In the genomic region with DNA sequence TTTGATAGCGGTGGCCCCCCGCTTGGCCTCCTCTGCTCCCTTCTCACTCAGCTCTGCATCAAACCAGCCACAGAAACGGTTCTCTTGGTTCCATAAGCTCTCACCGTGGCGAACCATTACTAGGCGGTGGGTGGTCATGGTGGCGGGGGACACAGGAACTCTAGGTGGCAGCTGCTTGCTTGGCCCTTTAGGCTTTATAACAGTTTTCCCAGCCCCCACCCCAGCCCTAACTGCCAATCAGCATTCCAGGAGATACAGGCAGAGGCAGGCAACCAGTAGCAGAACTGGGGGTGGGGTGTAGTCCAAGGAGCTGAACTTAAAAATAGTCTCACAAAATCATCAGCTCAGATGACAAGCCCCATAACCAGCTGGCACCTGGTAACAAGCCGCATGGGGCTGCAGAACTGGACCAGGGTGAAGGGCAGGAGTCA, we compare ENCODE assay signal across 9 mouse cellular contexts. TPM values are rescaled to one million over a fixed set of nuclear protein-coding genes. Genes with fewer than 3 reads are reported as not detected.
DNase-seq lines count a peak whose midpoint lies in the region; ATAC-seq and TF ChIP-seq lines count a peak whose summit lies in the region.
"Had no signal": no experiment of that assay in that cellular context is flagged by ENCODE, and none has a peak within 500 bp of the region (broad histone marks: within the 10 kb centered on the region; RNA-seq: fewer than 3 reads in every experiment).

Pgam2 (minus strand) TSS at position 183 of the 431 bp plus-strand sequence.

- H3K4me2 ChIP-seq in intestine, embryonic 16.5 days (ENCODE audit: low read depth, low read length): no peak within 1 kb of the TSS
- H3K4me2 ChIP-seq in myocyte (ENCODE audit: low read depth): peak within 1 kb of the TSS; percentile 60

- no peaks in the 10 kb centered on the region for H3K27me3 ChIP-seq in intestine, embryonic 16.5 days (replicated peaks; ENCODE audit: control insufficient read depth, insufficient read depth, low read length)
- H3K27me3 ChIP-seq in myocyte (ENCODE audit: control insufficient read depth, insufficient read depth, insufficient read length): no peaks in the 10 kb centered on the region

- H3ac ChIP-seq in myocyte (ENCODE audit: control insufficient read depth, insufficient read length): no peak within 1 kb of the TSS

- H3K4me3 ChIP-seq in ES-E14 (ENCODE audit: insufficient read depth in 1 of 2, low read depth in 1 of 2, low read length in 2 of 2, poor library complexity in 1 of 2, severe bottlenecking in 1 of 2): peak within 1 kb of the TSS; percentile 7 to 23; a peak in 2 of 4 replicates
- H3K4me3 ChIP-seq in intestine, embryonic 16.5 days (ENCODE audit: low read length): no peak within 1 kb of the TSS
- peak within 1 kb of the TSS; percentile 29 for H3K4me3 ChIP-seq in myocyte

- no peak for ATAC-seq in intestine, embryonic 16.5 days

- peak within 1 kb of the TSS; percentile 29; the same call in 1 of the 2 replicates for H3K9ac ChIP-seq in ES-E14 (ENCODE audit: insufficient read depth, low read depth, low read length, poor library complexity, severe bottlenecking)
- H3K9ac ChIP-seq in intestine, embryonic 16.5 days (ENCODE audit: low read depth, low read length): no peak within 1 kb of the TSS

- H3K4me1 ChIP-seq in ES-E14 (ENCODE audit: control insufficient read depth in 2 of 2, insufficient read depth in 2 of 2, low read length in 2 of 2, poor library complexity in 1 of 2): peaks cover 0 to 24% of the 10 kb centered on the region in 2 experiments; a peak in 2 of 4 replicates
- H3K4me1 ChIP-seq in intestine, embryonic 16.5 days (ENCODE audit: control insufficient read depth, insufficient read depth, low read length): peaks cover 17% of the 10 kb centered on the region

- H3K36me3 ChIP-seq in ES-E14 (ENCODE audit: control insufficient read depth, insufficient read depth, low read length, poor library complexity, severe bottlenecking) (peaks cover 21% of the 10 kb centered on the region), myocyte (ENCODE audit: control insufficient read depth, insufficient read depth) (no peaks in the 10 kb centered on the region)
- peaks cover 3% of the 10 kb centered on the region; the same call in 1 of the 2 replicates for H3K36me3 ChIP-seq in intestine, embryonic 16.5 days (ENCODE audit: control insufficient read depth, insufficient read depth, low read length)

- H3K79me2 ChIP-seq in myocyte (ENCODE audit: control insufficient read depth, insufficient read depth): no peaks in the 10 kb centered on the region

- in situ Hi-C loops in ES-E14 (cut with MboI; ENCODE audit: low sequenced_read_pairs in 2 of 2, unreplicated experiment in 2 of 2): no loop called here

- no peaks in the 10 kb centered on the region for H3K9me3 ChIP-seq in ES-E14 (ENCODE audit: control insufficient read depth, insufficient read depth, low read depth, low read length)
- H3K9me3 ChIP-seq in intestine, embryonic 16.5 days (ENCODE audit: control insufficient read depth, low read length): peaks cover 3% of the 10 kb centered on the region; the same call in 1 of the 2 replicates

- 48% methylated on average over 8 of the region's 8 CpGs for WGBS in intestine, embryonic 16.5 days

- H3K27ac ChIP-seq in ES-E14 (ENCODE audit: insufficient read depth, low read depth, low read length, poor library complexity, severe bottlenecking): no peak within 1 kb of the TSS; the same call in 1 of the 2 replicates
- peak within 1 kb of the TSS; percentile 58 for H3K27ac ChIP-seq in intestine, embryonic 16.5 days (ENCODE audit: low read length)

- peak; percentile 72 for TF ChIP-seq POLR2A in myocyte (IDR thresholded peaks at IDR 0.05; ENCODE audit: insufficient read length, low read depth)

- peak in 1 of 2 experiments; percentile 44 for DNase-seq in frontal cortex, adult 2 months (ENCODE audit: extremely low spot score in 1 of 2, low spot score in 1 of 2)
- DNase-seq in frontal cortex, postnatal 10 days (ENCODE audit: low spot score in 2 of 2): no peak
- DNase-seq in ES-E14 (ENCODE audit: low read depth, low spot score): no peak
- peak; percentile 71 to 80 for DNase-seq in gastrocnemius, adult 8-10 months (ENCODE audit: low spot score in 2 of 2)
- DNase-seq in c-Kit-positive CD71-positive TER-119-positive erythroid progenitor cells, embryonic 14.5 days (ENCODE audit: low spot score): no peak
- no peak for DNase-seq in retina, embryonic 14.5 days (ENCODE audit: low spot score)

TF ChIP-seq in ES-E14, 5 proteins besides CTCF, POLR2A, EP300 and RAD21:
- no peak for TF ChIP-seq ZNF384 (IDR thresholded peaks at IDR 0.05; ENCODE audit: low read depth, low read length)
- TF ChIP-seq CHD2 (IDR thresholded peaks at IDR 0.05; ENCODE audit: low read depth, low read length): no peak
- no peak for TF ChIP-seq HCFC1 (IDR thresholded peaks at IDR 0.05; ENCODE audit: borderline replicate concordance, insufficient read depth, low read length)
- TF ChIP-seq ZC3H11A (IDR thresholded peaks at IDR 0.05; ENCODE audit: borderline replicate concordance, low read depth, low read length): no peak
- TF ChIP-seq MAFK (IDR thresholded peaks at IDR 0.05; ENCODE audit: insufficient read depth, low read depth, low read length): no peak

TF ChIP-seq in myocyte, 11 proteins besides CTCF, POLR2A, EP300 and RAD21:
- TF ChIP-seq TCF3 (IDR thresholded peaks at IDR 0.05; ENCODE audit: insufficient read length, low read depth) (no peak), REST (IDR thresholded peaks at IDR 0.05; ENCODE audit: insufficient read depth, insufficient read length) (no peak), MYOD1 (IDR thresholded peaks at IDR 0.05; ENCODE audit: control insufficient read depth in 1 of 3, insufficient read length in 2 of 3, low read depth in 2 of 3) (peak; percentile 15 to 67 (median 37)), POLR2AphosphoS2 (IDR thresholded peaks at IDR 0.05; ENCODE audit: insufficient read length, low read depth) (peak; percentile 56), MYOG (IDR thresholded peaks at IDR 0.05; ENCODE audit: control insufficient read depth in 1 of 3, insufficient read depth in 1 of 3, insufficient read length in 2 of 3, low read depth in 2 of 3) (peak in 2 of 3 experiments; percentile 17 to 45), SRF (IDR thresholded peaks at IDR 0.05; ENCODE audit: control insufficient read depth, insufficient read length, low read depth) (no peak), E2F4 (IDR thresholded peaks at IDR 0.05; ENCODE audit: insufficient read depth) (no peak)

RNA-seq across cellular contexts. Expression of gene Pgam2, which starts in this region (rescaled TPM):
- polyA plus RNA-seq in frontal cortex, adult 2 months (2012; rRNA removed): 9.4 and 11.0 TPM in 2 replicates
- 4.1 and 4.2 TPM in 2 replicates for total RNA-seq in ES-E14 (2012; rRNA removed)
- 1,000 to 10,000 TPM; 2,240 to 2,793 (median 2,573) TPM for total RNA-seq in gastrocnemius, adult 8-10 months (2022)
- polyA plus RNA-seq in intestine, embryonic 16.5 days (2015; fragmentation: Nextera tagmentation; extraction: Ambion mirVana): 17.8 and 23.4 TPM in 2 replicates
- polyA plus RNA-seq in myocyte (2012; fragmentation: generic; extraction: Trizol): 349 TPM
- total RNA-seq: hematopoietic stem cell, adult 5-6 weeks had no signal

Comparison
In these comparisons a context has a peak if more than half of its experiments do, and no peak if none do; other contexts are left out.
1. RNA of gene Pgam2 (total RNA-seq): 2,240 to 2,793 TPM in gastrocnemius, adult 8-10 months; 4.1 to 4.2 TPM in ES-E14; every median in the first group is over 100 times any median in the second.
2. RNA of gene Pgam2 (polyA plus RNA-seq): 349 TPM in myocyte (single experiment); 17.8 to 23.4 TPM in intestine, embryonic 16.5 days and 9.4 to 11.0 TPM in frontal cortex, adult 2 months; every median in the first group is over 10 times any median in the second.
3. DNase-seq: peak in gastrocnemius, adult 8-10 months (2 of 2); none in frontal cortex, postnatal 10 days (0 of 2), ES-E14 (single experiment), c-Kit-positive CD71-positive TER-119-positive erythroid progenitor cells, embryonic 14.5 days (single experiment) and retina, embryonic 14.5 days (single experiment).